ENCODE assay signal across 8 mouse cellular contexts in the genomic region with DNA sequence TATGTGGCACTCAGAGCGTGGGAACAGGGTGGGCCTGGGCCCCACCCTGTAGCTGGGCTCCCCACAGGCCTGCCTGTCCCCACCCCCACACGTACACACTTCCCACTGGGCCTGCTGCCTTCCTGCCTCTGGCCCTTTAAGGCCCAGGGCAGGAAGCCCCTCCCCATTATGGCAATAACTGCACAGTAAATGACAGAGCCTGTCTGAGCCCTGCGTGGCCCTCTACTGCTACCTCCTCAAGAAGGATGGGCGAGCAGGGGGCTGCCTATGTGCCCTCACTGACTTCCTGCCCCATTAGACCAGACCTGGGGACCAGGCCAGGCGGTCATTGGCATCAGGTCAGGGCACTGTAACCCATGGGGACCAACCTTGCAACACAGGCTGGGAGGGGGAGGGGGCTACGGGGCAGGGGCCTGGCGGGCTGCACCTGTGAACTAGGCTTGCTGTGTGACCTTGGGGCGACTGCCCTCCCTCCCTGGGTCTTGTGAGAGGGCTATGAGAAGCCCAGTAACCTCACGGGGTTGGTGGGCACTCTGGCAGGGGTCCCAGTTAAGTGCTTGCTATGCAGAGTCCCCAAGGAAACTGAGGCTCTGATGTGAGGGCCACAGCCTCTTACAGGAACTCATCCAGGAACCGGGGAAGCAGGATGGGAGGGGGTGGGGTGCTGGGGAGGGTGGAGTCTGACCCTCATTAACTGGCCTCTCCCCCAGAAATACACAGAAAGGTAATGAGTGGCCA. TPM values are rescaled to one million over a fixed set of nuclear protein-coding genes. Genes with fewer than 3 reads are reported as not detected.
DNase-seq lines count a peak whose midpoint lies in the region; ATAC-seq and TF ChIP-seq lines count a peak whose summit lies in the region.

No protein-coding gene starts in this region.

- TF ChIP-seq EP300 in heart, postnatal 0 days (IDR thresholded peaks at IDR 0.05; ENCODE audit: low read depth), result no peak

- no peaks in the 10 kb centered on the region for H3K9me3 ChIP-seq in heart, postnatal 0 days (replicated peaks; ENCODE audit: control insufficient read depth, low read length)
- no peaks in the 10 kb centered on the region for H3K9me3 ChIP-seq in limb, embryonic 15.5 days

- H3K27me3 ChIP-seq in heart, postnatal 0 days (ENCODE audit: control insufficient read depth, insufficient read depth, low read length), result no peaks in the 10 kb centered on the region
- no peaks in the 10 kb centered on the region for H3K27me3 ChIP-seq in limb, embryonic 15.5 days

- TF ChIP-seq CTCF in bone marrow, adult 2 months (IDR thresholded peaks at IDR 0.05; ENCODE audit: control insufficient read depth, insufficient read depth, low read length), result no peak
- no peak for TF ChIP-seq CTCF in heart, postnatal 0 days (IDR thresholded peaks at IDR 0.05; ENCODE audit: low read depth)

- TF ChIP-seq POLR2A in bone marrow, adult 2 months (IDR thresholded peaks at IDR 0.05; ENCODE audit: borderline replicate concordance, control insufficient read depth, low read depth, low read length), result no peak

- H3K36me3 ChIP-seq in heart, postnatal 0 days (replicated peaks; ENCODE audit: control insufficient read depth, insufficient read depth, low read length), result peaks cover 28% of the 10 kb centered on the region
- H3K36me3 ChIP-seq in limb, embryonic 15.5 days, result peaks cover 27% of the 10 kb centered on the region

- peak overlapping the region; percentile 44; the same call in 1 of the 2 replicates for H3K27ac ChIP-seq in bone marrow, adult 2 months (ENCODE audit: control insufficient read depth, insufficient read depth, low read depth, low read length, poor library complexity)
- peak overlapping the region; percentile 92 for H3K27ac ChIP-seq in heart, postnatal 0 days (ENCODE audit: low read depth)
- H3K27ac ChIP-seq in limb, embryonic 15.5 days, result peak overlapping the region; percentile 74

- WGBS in bone marrow, adult 2 months, result 28% methylated on average over 10 of the region's 10 CpGs
- WGBS in heart, postnatal 0 days, result 32% methylated on average over 10 of the region's 10 CpGs
- 43% methylated on average over 10 of the region's 10 CpGs for WGBS in limb, embryonic 15.5 days

- peak; percentile 72 for DNase-seq in cerebellum, adult 11-12 months
- no peak for DNase-seq in cerebellum, postnatal 4 days (ENCODE audit: low spot score in 2 of 2)
- peak; percentile 30 for DNase-seq in heart, postnatal 0 days (ENCODE audit: low spot score)
- DNase-seq in naive thymus-derived CD4-positive, alpha-beta T cell, adult 2 months (ENCODE audit: low read depth), result peak; percentile 51
- no peak for DNase-seq in gastrocnemius, adult 18-20 months (ENCODE audit: low spot score)

- ATAC-seq in heart, postnatal 0 days (ENCODE audit: insufficient read depth, low read depth), result no peak
- no peak for ATAC-seq in limb, embryonic 15.5 days (ENCODE audit: insufficient number of reproducible peaks, low FRiP score, low TSS enrichment, low read depth)
- ATAC-seq in frontal cortex, adult (ENCODE audit: low TSS enrichment), result no peak

- H3K4me1 ChIP-seq in bone marrow, adult 2 months (ENCODE audit: control insufficient read depth, insufficient read depth, low read length), result peaks cover 14% of the 10 kb centered on the region
- H3K4me1 ChIP-seq in heart, postnatal 0 days (ENCODE audit: control insufficient read depth, insufficient read depth), result peaks cover 47% of the 10 kb centered on the region
- H3K4me1 ChIP-seq in limb, embryonic 15.5 days, result peaks cover 68% of the 10 kb centered on the region

- H3K4me2 ChIP-seq in heart, postnatal 0 days (ENCODE audit: low read depth, low read length), result peak overlapping the region; percentile 92
- H3K4me2 ChIP-seq in limb, embryonic 15.5 days, result peak overlapping the region; percentile 89

- peak overlapping the region; percentile 38 for H3K4me3 ChIP-seq in bone marrow, adult 2 months (replicated peaks; ENCODE audit: control insufficient read depth, low read depth, low read length)
- peak overlapping the region; percentile 74 for H3K4me3 ChIP-seq in heart, postnatal 0 days (ENCODE audit: low read depth, low read length)
- H3K4me3 ChIP-seq in limb, embryonic 15.5 days, result peak overlapping the region; percentile 94

- H3K9ac ChIP-seq in heart, postnatal 0 days (replicated peaks; ENCODE audit: low read depth, low read length), result peak overlapping the region; percentile 50
- H3K9ac ChIP-seq in limb, embryonic 15.5 days, result peak overlapping the region; percentile 5; the same call in 1 of the 2 replicates

RNA-seq across cellular contexts. Expression of a gene that starts 5.9 kb away (rescaled TPM):
- 28.2 and 31.0 TPM in 2 replicates for polyA plus RNA-seq in bone marrow, adult 2 months (2011; ENCODE audit: insufficient read depth, insufficient read length, low replicate concordance, missing spikeins)
- total RNA-seq in heart, postnatal 0 days (2014; rRNA removed; ENCODE audit: low replicate concordance), result 57.8 and 68.6 TPM in 2 replicates
- polyA plus RNA-seq in heart, postnatal 0 days (2015; fragmentation: Nextera tagmentation; extraction: Ambion mirVana), result 27.8 and 32.3 TPM in 2 replicates
- 58.6 and 61.4 TPM in 2 replicates for polyA plus RNA-seq in limb, embryonic 15.5 days (2015; fragmentation: Nextera tagmentation; extraction: Ambion mirVana)
- 10 to 100 TPM; 22.1 to 24.5 TPM for total RNA-seq in gastrocnemius, adult 18-20 months (2021)

RNA-seq across cellular contexts. Expression of a gene that starts 26.8 kb away (rescaled TPM):
- polyA plus RNA-seq in bone marrow, adult 2 months (2011; ENCODE audit: insufficient read depth, insufficient read length, low replicate concordance, missing spikeins), result 11.1 and 29.0 TPM in 2 replicates
- total RNA-seq in heart, postnatal 0 days (2014; rRNA removed; ENCODE audit: low replicate concordance), result 14.4 and 19.6 TPM in 2 replicates
- 19.8 and 20.7 TPM in 2 replicates for polyA plus RNA-seq in heart, postnatal 0 days (2015; fragmentation: Nextera tagmentation; extraction: Ambion mirVana)
- 48.0 and 50.6 TPM in 2 replicates for polyA plus RNA-seq in limb, embryonic 15.5 days (2015; fragmentation: Nextera tagmentation; extraction: Ambion mirVana)
- total RNA-seq in gastrocnemius, adult 18-20 months (2021), result 10 to 100 TPM; 15.3 to 17.1 TPM

RNA-seq across cellular contexts. Expression of a gene that starts 35.2 kb away (rescaled TPM):
- polyA plus RNA-seq in bone marrow, adult 2 months (2011; ENCODE audit: insufficient read depth, insufficient read length, low replicate concordance, missing spikeins), result 57.6 and 108 TPM in 2 replicates
- 177 and 208 TPM in 2 replicates for total RNA-seq in heart, postnatal 0 days (2014; rRNA removed; ENCODE audit: low replicate concordance)
- polyA plus RNA-seq in heart, postnatal 0 days (2015; fragmentation: Nextera tagmentation; extraction: Ambion mirVana), result 130 and 133 TPM in 2 replicates
- 165 and 167 TPM in 2 replicates for polyA plus RNA-seq in limb, embryonic 15.5 days (2015; fragmentation: Nextera tagmentation; extraction: Ambion mirVana)
- total RNA-seq in gastrocnemius, adult 18-20 months (2021), result 100 to 1,000 TPM; 173 to 189 TPM

RNA-seq across cellular contexts. Expression of a gene that starts 35.5 kb away (rescaled TPM):
- 347 and 468 TPM in 2 replicates for polyA plus RNA-seq in bone marrow, adult 2 months (2011; ENCODE audit: insufficient read depth, insufficient read length, low replicate concordance, missing spikeins)
- 1,828 and 2,004 TPM in 2 replicates for total RNA-seq in heart, postnatal 0 days (2014; rRNA removed; ENCODE audit: low replicate concordance)
- 353 and 370 TPM in 2 replicates for polyA plus RNA-seq in heart, postnatal 0 days (2015; fragmentation: Nextera tagmentation; extraction: Ambion mirVana)
- polyA plus RNA-seq in limb, embryonic 15.5 days (2015; fragmentation: Nextera tagmentation; extraction: Ambion mirVana), result 564 and 615 TPM in 2 replicates
- 1,000 to 10,000 TPM; 1,320 to 1,335 TPM for total RNA-seq in gastrocnemius, adult 18-20 months (2021)

RNA-seq across cellular contexts. Expression of a gene that starts 41.9 kb away (rescaled TPM):
- 7.2 and 23.2 TPM in 2 replicates for polyA plus RNA-seq in bone marrow, adult 2 months (2011; ENCODE audit: insufficient read depth, insufficient read length, low replicate concordance, missing spikeins)
- total RNA-seq in heart, postnatal 0 days (2014; rRNA removed; ENCODE audit: low replicate concordance), result 56.5 and 72.7 TPM in 2 replicates
- 29.0 and 31.7 TPM in 2 replicates for polyA plus RNA-seq in heart, postnatal 0 days (2015; fragmentation: Nextera tagmentation; extraction: Ambion mirVana)
- 45.7 and 53.5 TPM in 2 replicates for polyA plus RNA-seq in limb, embryonic 15.5 days (2015; fragmentation: Nextera tagmentation; extraction: Ambion mirVana)
- total RNA-seq in gastrocnemius, adult 18-20 months (2021), result 10 to 100 TPM; 25.5 to 28.4 TPM

Comparison
In these comparisons a context has a peak if more than half of its experiments do, and no peak if none do; other contexts are left out.
1. DNase-seq: peak in cerebellum, adult 11-12 months (single experiment), heart, postnatal 0 days (single experiment) and naive thymus-derived CD4-positive, alpha-beta T cell, adult 2 months (single experiment); none in cerebellum, postnatal 4 days (0 of 2) and gastrocnemius, adult 18-20 months (single experiment).
2. H3K4me3 ChIP-seq: peak in every context shown above with its lines; median percentile 94 in limb, embryonic 15.5 days; 74 in heart, postnatal 0 days; 38 in bone marrow, adult 2 months.
3. Peak in every context shown above with its lines, with median percentiles within 50 percentile points of each other: H3K27ac ChIP-seq.